Mouse (Mus musculus) retina, postnatal 1 day (tissue): ENCODE data around the gene Tmem108.
A peak's percentile ranks its signal among the peaks of the same experiment; 100 is the strongest.

Experiments
- DNase-seq: peaks from one replicate; pipeline ENCODE4 v3.0.0-alpha.2; 2012

The Tmem108 gene

DNA sequence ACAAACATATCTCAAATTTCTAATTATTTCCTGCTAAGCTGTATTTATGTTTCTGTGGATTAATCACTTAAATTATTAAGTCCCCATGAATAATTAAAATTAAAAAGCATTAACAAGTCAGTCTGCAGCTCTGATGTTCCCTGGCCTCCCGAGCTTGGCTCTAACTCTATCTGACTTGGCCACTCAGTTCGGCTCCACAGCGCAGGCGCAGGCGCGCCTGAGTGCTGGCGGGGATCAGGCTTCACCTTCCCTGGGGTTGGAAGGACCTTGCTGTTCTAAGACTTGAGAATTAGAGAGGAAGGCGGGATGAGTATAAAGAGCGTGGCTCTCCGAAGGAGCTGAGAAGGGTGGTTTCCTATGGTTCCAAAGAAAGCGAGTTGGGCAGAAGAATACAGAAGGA, 41.6 kb downstream of the Tmem108 start:
- no peak for DNase-seq

DNA sequence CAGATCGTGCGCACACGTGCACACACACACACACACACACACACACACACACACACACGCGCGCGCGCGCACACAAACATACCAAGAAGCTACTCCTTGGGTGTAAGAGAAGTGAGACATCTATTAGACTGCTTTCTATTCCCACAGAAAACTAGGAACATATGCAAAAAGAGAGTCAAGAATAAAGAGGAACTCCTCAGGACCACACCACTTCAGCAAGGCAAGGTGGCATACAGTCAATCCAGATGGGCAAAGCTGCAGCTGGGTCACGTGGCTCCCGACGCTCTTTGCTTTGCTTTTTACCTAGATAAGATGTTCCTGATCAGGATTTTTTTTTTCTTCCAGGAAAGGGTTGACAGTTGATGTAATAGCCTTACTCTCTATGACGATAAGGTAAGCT, 45.6 kb downstream of the Tmem108 start:
- DNase-seq = no peak

DNA sequence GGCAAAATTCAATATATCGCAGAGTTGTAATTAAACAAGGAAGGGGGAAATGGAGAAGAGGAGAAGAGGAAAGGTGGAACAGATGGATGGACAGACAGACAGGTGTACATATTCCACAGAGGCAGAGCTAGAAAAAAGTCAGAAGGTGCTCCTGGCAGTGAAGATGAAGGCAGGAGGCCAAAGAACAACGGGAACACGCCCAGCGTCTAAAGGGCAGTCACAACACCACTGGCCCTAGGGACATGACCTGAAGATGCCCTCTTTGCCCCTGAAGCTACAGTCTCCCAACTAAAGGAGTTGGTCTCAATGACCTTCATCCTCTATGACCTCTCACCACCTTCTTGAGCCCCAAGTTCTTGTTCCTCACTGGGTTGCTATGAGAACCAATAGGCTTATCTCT, 46.3 kb downstream of the Tmem108 start:
- no peak for DNase-seq

GRCm38 (mm10) chr9:103713230-103713629, 48.4 kb downstream of the Tmem108 start:
- DNase-seq = no peak

- no peak for DNase-seq
Measured at GRCm38 (mm10) chr9:103712711-103713110, 48.9 kb downstream of the Tmem108 start.

DNA sequence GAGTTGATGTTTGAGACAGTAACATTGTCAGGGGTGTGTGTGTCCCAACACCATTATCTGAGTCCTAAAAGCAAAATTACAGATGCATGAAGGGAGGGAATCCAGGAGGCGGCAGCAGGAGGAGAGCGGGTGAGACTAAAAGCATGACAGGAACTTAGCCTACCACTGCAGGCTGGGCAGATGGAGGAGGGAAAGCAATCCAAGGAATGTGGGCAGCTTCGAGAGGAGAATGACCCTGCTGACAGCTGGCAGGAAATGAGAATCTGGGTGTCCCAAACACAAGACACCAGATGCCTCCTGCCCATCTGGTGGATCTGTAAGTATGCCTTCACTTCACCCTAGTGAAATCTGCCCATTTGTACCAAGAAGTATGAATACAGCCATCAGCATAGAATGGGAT, 51.9 kb downstream of the Tmem108 start:
- no peak for DNase-seq

GRCm38 (mm10) chr9:103708514-103709173, 53.0 kb downstream of the Tmem108 start:
- DNase-seq = no peak

GRCm38 (mm10) chr9:103707857-103708256, 53.8 kb downstream of the Tmem108 start:
- no peak for DNase-seq

DNA sequence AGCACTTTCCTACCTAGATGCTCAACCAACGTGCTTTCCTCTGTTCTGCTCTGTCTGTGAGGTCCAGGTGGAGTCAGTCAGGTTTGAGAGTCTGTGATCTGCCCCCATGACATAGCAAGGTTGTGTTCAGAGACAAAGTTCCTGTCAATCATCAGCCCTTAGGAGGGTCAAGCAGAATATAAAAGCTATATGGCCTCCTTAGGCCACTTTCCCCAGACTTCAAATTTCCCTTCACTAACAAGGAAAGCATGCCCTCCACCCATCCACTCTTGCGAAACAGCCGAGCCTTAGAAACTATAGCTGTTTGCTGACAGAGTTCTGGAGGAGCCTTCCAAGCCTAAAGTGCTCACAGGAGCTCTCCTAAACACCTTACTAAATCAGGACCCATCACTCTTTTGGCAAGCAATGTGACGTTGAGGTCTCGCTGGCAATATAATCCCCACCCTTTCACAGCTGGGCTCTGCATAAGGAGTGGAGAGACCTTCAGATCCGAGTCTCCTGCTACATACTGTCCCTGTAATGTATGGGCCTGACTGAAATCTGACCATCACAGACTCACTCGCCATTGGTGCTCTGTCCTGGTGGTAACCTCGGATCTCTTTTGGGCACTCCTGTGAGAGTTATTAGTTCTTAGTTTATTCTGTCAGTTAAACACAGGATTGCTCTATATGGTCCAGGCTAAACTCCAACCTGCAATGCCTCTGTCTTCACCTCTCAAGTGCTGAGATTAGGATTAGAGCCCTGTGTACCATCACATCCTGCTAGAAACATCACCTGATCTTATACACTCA, 54.4 kb downstream of the Tmem108 start:
- DNase-seq = no peak

GRCm38 (mm10) chr9:103705717-103706116, 55.9 kb downstream of the Tmem108 start:
- DNase-seq = no peak

- no peak for DNase-seq
Measured at GRCm38 (mm10) chr9:103703014-103703413, 58.6 kb downstream of the Tmem108 start.

GRCm38 (mm10) chr9:103702452-103702851, 59.2 kb downstream of the Tmem108 start:
- peak; percentile 21 for DNase-seq

DNA sequence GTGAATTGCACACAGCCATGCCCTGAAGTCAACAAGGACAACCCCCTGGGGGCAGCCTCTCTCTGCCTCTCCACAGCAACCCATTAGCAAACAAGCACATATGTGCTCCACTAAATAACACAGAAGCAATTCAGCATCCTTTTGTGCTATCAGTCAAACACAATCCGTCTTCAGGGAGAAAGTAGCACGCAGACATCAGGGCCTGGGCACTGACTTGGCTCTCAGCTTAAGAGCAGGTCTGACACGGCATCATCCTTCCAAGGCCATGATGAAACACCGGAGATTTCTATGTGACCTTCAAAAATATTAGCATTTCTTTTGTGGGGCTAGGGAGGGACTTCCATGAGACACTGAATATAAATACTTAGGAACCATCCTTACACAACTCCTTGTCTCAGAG, 60.2 kb downstream of the Tmem108 start:
- DNase-seq = peak; percentile 27

DNA sequence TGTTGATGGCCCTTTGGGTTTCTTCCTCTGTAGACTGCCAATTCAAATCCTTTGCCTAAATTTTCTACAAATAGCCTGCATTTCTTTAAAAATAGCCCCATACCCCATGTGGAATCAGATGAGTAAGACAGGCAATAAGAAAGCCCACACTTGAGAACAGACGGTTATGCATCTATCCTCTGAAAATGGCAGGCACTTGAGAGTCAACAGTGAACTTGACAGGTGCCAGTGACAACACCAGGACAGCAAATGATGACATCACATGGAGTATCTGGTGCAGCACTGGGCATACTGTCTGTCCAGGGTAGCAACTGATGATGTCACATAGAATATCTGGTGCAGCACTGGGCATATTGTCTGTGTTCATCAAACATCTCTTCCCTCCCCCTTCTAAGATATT, 61.4 kb downstream of the Tmem108 start:
- DNase-seq = no peak

GRCm38 (mm10) chr9:103696967-103697366, 64.7 kb downstream of the Tmem108 start:
- no peak for DNase-seq

- no peak for DNase-seq
Measured at GRCm38 (mm10) chr9:103693826-103694225, 67.8 kb downstream of the Tmem108 start.

GRCm38 (mm10) chr9:103692699-103693098, 68.9 kb downstream of the Tmem108 start:
- DNase-seq = no peak

DNA sequence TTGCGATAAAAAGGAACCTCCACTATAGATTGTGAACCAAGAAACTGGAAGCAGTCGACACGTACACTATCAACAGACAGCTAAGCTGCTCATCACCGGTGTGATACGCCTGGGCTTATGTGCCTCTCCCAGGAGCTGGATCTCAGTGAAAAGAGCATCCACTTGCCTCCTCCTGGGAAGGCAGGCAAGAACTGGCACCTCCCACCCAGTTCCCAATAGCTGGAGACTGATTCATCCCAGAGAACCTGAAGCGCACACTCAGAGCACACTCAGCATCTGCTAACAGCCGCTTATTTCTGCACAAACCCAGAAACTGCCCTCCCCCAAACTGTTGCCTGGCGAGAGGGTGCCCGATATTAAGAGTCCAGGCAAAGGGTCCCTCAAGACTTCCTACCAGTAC, 69.8 kb downstream of the Tmem108 start:
- DNase-seq = no peak

GRCm38 (mm10) chr9:103690446-103690845, 71.2 kb downstream of the Tmem108 start:
- DNase-seq = no peak

GRCm38 (mm10) chr9:103689697-103690096, 71.9 kb downstream of the Tmem108 start:
- DNase-seq = no peak

- no peak for DNase-seq
Measured at GRCm38 (mm10) chr9:103689006-103689405, 72.6 kb downstream of the Tmem108 start.

DNA sequence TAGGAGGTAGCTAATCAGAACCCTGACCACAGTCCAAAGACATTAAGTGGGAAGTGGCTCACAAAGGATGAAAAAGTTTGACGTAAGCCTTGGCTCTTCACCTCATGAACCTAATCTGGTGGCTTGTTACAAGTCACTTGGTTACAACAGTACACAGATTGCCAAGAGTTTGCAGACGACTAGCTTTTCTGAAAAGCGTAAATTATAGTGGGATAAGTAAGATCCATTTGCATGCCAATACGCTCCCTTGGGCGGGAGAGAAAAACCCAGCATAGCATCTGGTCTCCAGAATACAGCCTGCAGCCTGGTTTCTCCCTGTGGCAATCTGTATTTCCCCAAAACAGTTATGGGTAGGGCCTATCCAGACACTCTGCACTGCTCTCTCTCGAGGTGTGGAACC, 74.5 kb downstream of the Tmem108 start:
- DNase-seq = no peak

DNA sequence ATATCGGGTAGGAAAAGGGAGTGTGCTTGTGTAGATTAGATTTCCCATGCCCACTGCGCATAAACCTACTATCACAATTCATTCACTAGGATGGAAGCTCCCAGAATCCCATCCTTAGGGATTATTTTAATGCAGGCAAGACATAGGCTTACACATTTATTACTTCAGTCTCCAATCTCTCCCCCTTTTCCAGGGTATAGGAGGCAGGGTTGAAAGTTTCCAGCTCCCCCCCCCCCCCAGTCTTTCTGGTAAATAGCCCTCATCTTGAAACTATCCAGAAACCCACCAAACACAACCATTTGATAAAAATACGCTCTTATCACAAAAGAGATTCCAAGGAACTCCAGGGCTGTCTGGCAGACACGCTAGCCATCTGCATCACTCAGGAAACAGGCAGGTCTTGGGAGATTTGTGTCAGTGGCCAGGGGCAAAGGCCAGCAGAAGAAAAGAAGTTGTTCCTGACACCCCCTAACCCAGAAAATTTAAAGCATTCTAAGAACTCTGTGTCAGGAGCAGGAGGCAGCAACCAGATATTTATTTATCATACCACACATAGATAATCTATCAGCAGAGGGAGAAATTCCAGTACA, 79.8 kb downstream of the Tmem108 start:
- DNase-seq = no peak

- DNase-seq = peak; percentile 66
Measured at GRCm38 (mm10) chr9:103679234-103679633, 82.4 kb downstream of the Tmem108 start.
